Mouse (Mus musculus): ENCODE measurements at regions not wholly inside any gene's neighbourhood (a gene's known extent, or its start where the extent isn't known, plus 50 kb on each side); places are given as distances from the start of the nearest gene placed in this dataset.
A peak's percentile ranks its signal among the peaks of the same experiment; 100 is the strongest.

DNA sequence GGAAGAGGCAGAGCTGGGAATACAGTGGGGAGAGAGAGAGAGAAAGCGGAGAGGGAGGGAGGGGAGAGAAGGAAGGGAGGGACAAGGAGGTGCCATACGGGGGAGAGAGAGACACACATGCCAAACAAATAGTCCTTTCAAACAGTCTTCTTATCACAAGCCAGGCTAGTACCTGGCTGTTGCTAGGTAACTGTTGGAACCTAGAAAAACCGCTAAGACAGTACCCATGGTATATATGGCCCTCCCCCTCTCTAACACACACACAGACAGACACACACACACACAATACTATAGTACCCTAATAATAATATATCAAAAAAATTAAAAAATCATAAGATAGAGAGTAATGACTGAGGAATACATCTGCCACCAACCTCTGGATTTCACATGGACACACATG is 117.4 kb upstream of the Med14 start:
- H3K36me3 ChIP-seq (ENCODE audit: control insufficient read depth, insufficient read depth, low read length) = no peaks in the 10 kb centered on the region
- ATAC-seq (replicated peaks; ENCODE audit: low FRiP score) (no peak), DNase-seq (ENCODE audit: low spot score) (no peak)
- no peak overlapping the region for H3K4me2 ChIP-seq (ENCODE audit: low read depth, low read length, severe bottlenecking)
- no peaks in the 10 kb centered on the region for H3K9me3 ChIP-seq (ENCODE audit: control insufficient read depth, low read length)
- no peak overlapping the region for H3K4me3 ChIP-seq (ENCODE audit: low read depth, low read length)
- 87% methylated on average over 3 of the region's 3 CpGs for WGBS
- no peaks in the 10 kb centered on the region for H3K4me1 ChIP-seq (replicated peaks; ENCODE audit: control insufficient read depth, insufficient read depth, low read length)
- H3K9ac ChIP-seq (ENCODE audit: low read length) = no peak overlapping the region
- H3K27ac ChIP-seq (ENCODE audit: low read depth, low read length) = no peak overlapping the region
- no peaks in the 10 kb centered on the region for H3K27me3 ChIP-seq (ENCODE audit: control insufficient read depth, insufficient read depth, low read length)

DNA sequence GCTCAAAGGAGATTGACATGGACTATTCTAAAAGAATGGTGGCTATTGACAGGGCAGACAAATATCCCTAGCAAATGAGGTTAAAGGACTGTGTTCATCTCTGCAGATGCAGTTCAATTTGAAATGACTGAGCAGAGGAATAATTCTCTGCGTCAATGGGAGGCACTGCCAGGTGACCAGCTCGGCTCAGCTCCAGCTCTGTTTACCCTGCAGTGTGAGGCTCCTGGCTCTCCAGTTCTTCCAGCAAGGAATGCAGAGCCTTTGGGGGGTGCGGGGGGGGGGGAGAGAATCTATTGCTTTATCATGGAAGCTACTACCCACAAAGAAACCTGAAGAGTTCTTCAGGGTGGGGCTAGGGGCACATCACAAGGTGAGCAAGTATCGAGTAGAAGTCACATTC is 115.6 kb upstream of the Med14 start:
- Histone ChIP-seq H3K4me2 (ENCODE audit: low read depth, low read length, severe bottlenecking) (no peak overlapping the region), H3K9ac (ENCODE audit: low read length) (no peak overlapping the region), H3K36me3 (ENCODE audit: control insufficient read depth, insufficient read depth, low read length) (no peaks in the 10 kb centered on the region), H3K27ac (ENCODE audit: low read depth, low read length) (no peak overlapping the region), H3K27me3 (ENCODE audit: control insufficient read depth, insufficient read depth, low read length) (no peaks in the 10 kb centered on the region), H3K4me3 (ENCODE audit: low read depth, low read length) (no peak overlapping the region), H3K9me3 (ENCODE audit: control insufficient read depth, low read length) (no peaks in the 10 kb centered on the region), H3K4me1 (replicated peaks; ENCODE audit: control insufficient read depth, insufficient read depth, low read length) (no peaks in the 10 kb centered on the region)
- DNase-seq (ENCODE audit: low spot score) = no peak
- ATAC-seq (replicated peaks; ENCODE audit: low FRiP score) = no peak
- 20% methylated on average over 4 of the region's 4 CpGs for WGBS

DNA sequence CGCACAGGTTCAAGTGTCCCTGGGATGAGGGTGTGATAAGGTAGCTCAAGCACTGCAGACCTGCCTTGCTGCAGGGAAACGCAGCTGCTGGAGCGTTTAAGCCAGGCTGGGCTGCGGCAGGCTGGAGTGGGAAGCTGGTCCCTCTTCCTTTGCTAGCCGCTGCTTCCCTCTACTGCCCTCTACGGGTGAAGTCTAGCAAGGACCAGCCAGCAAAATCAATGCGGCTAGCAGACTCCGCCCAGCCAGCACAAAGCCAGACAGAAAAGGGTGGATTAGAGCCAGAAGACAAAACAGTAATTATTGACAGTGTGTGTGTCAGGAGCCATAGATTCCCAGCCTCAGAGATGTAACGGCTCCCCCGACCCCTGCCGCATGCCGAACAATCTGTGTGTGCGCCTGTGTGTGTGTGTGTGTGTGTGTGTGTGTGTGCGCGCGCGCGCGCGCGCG is 111.8 kb upstream of the Med14 start:
- ATAC-seq (replicated peaks; ENCODE audit: low FRiP score) = peak; percentile 92

DNA sequence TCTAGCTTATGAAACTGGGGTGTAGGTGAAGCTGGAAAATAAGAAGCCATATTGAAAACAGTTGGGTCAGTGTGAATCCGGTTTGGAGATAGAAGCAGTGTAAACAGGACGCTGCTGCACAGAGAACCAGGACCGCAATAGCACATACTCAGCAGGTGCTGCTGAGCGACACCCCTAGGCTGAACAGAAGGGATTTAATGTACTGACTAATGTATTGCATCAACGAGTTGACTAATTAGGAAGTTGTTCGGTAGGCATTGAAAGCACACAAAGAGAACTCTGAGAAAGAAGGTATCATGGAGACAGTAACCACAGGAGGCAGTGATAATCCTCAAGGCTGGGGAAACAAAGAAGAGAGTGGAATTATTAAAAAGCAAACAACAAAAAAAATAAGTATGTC is 111.4 kb upstream of the Med14 start:
- ATAC-seq (replicated peaks; ENCODE audit: low FRiP score) = peak; percentile 79
- H3K4me1 ChIP-seq (replicated peaks; ENCODE audit: control insufficient read depth, insufficient read depth, low read length) = no peaks in the 10 kb centered on the region
- H3K27me3 ChIP-seq (ENCODE audit: control insufficient read depth, insufficient read depth, low read length) = no peaks in the 10 kb centered on the region
- H3K4me2 ChIP-seq (ENCODE audit: low read depth, low read length, severe bottlenecking) = peak overlapping the region; percentile 31; the same call in 1 of the 2 replicates
- no peaks in the 10 kb centered on the region for H3K9me3 ChIP-seq (ENCODE audit: control insufficient read depth, low read length)
- peak overlapping the region; percentile 91 for H3K27ac ChIP-seq (ENCODE audit: low read depth, low read length)
- 25% methylated on average over 6 of the region's 6 CpGs for WGBS
- H3K36me3 ChIP-seq (ENCODE audit: control insufficient read depth, insufficient read depth, low read length) = no peaks in the 10 kb centered on the region
- no peak for DNase-seq (ENCODE audit: low spot score)
- peak overlapping the region; percentile 41 for H3K9ac ChIP-seq (ENCODE audit: low read length)
- H3K4me3 ChIP-seq (ENCODE audit: low read depth, low read length) = peak overlapping the region; percentile 17; the same call in 1 of the 2 replicates

More for the DNA sequence above, 111.8 kb upstream of the Med14 start:
- 51% methylated on average over 22 of the region's 22 CpGs for WGBS
- peak; percentile 89 for DNase-seq (ENCODE audit: low spot score)
- no peaks in the 10 kb centered on the region for H3K9me3 ChIP-seq (ENCODE audit: control insufficient read depth, low read length)
- no peaks in the 10 kb centered on the region for H3K36me3 ChIP-seq (ENCODE audit: control insufficient read depth, insufficient read depth, low read length)
- H3K4me2 ChIP-seq (ENCODE audit: low read depth, low read length, severe bottlenecking) = peak overlapping the region; percentile 31; the same call in 1 of the 2 replicates
- H3K4me3 ChIP-seq (ENCODE audit: low read depth, low read length) = peak overlapping the region; percentile 17; the same call in 1 of the 2 replicates
- H3K27ac ChIP-seq (ENCODE audit: low read depth, low read length) = peak overlapping the region; percentile 91
- peak overlapping the region; percentile 41 for H3K9ac ChIP-seq (ENCODE audit: low read length)
- H3K27me3 ChIP-seq (ENCODE audit: control insufficient read depth, insufficient read depth, low read length) = no peaks in the 10 kb centered on the region
- no peaks in the 10 kb centered on the region for H3K4me1 ChIP-seq (replicated peaks; ENCODE audit: control insufficient read depth, insufficient read depth, low read length)

DNA sequence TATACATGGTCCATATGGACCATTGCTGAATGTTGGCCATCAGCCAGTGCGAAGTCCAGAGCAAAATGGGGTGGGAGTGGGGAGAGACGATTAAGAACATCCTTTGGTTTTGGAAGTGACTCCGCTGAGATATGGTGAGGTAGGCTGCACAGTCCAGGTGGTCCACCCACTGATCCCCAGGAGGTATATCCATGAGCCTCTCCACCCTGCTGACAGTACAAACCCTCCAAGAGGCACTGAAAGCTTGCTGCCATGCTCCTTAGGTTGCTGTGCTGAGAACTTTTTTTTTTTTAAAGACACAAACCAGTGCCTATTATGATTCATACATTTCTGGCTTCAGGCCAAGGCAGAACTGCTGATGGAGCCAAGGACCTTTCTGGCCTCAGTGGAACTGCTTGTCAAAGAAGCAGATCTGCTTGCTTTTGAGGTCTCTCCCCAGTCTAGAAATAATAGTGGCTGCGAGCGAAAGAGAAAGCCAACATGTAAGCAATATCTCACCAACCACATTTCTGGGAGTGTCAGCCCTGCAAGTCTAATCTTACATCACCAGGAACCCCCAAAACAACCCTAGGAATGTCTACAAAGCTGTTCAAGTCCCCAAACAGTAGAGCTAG is 105.1 kb upstream of the Med14 start:
- no peak overlapping the region for H3K9ac ChIP-seq (ENCODE audit: low read length)
- H3K27ac ChIP-seq (ENCODE audit: low read depth, low read length) = no peak overlapping the region
- no peak overlapping the region for H3K4me3 ChIP-seq (ENCODE audit: low read depth, low read length)
- 90% methylated on average over 5 of the region's 5 CpGs for WGBS
- DNase-seq (ENCODE audit: low spot score) = no peak
- no peaks in the 10 kb centered on the region for H3K36me3 ChIP-seq (ENCODE audit: control insufficient read depth, insufficient read depth, low read length)
- H3K27me3 ChIP-seq (ENCODE audit: control insufficient read depth, insufficient read depth, low read length) = no peaks in the 10 kb centered on the region
- no peaks in the 10 kb centered on the region for H3K4me1 ChIP-seq (replicated peaks; ENCODE audit: control insufficient read depth, insufficient read depth, low read length)
- no peak for ATAC-seq (replicated peaks; ENCODE audit: low FRiP score)
- no peak overlapping the region for H3K4me2 ChIP-seq (ENCODE audit: low read depth, low read length, severe bottlenecking)
- H3K9me3 ChIP-seq (ENCODE audit: control insufficient read depth, low read length) = no peaks in the 10 kb centered on the region

DNA sequence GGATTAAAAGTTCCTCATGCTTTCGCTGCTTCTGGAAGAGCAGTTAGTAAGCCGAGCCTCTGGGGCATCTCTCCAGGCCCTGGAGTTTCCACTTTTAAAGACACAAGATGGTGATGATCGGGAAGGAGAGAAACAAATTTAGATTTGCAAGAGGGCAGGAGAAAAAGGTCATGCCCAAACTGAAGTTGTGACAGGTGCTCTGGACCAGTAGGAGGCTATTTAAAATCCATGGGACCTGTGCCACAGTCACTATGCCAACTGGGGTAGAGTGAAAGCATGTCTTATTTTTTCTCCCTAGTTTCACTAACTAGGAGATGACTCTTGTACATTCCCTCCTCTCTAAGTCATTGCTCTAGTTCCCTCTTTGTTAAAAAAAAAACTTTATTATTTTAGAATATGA is 104.3 kb upstream of the Med14 start:
- ATAC-seq (replicated peaks; ENCODE audit: low FRiP score) (no peak), DNase-seq (ENCODE audit: low spot score) (no peak)
- H3K27ac ChIP-seq (ENCODE audit: low read depth, low read length) = no peak overlapping the region
- H3K4me3 ChIP-seq (ENCODE audit: low read depth, low read length) = no peak overlapping the region
- no peaks in the 10 kb centered on the region for H3K36me3 ChIP-seq (ENCODE audit: control insufficient read depth, insufficient read depth, low read length)
- WGBS = 92% methylated on average over 3 of the region's 3 CpGs
- no peaks in the 10 kb centered on the region for H3K9me3 ChIP-seq (ENCODE audit: control insufficient read depth, low read length)
- H3K9ac ChIP-seq (ENCODE audit: low read length) = no peak overlapping the region
- no peaks in the 10 kb centered on the region for H3K4me1 ChIP-seq (replicated peaks; ENCODE audit: control insufficient read depth, insufficient read depth, low read length)
- no peaks in the 10 kb centered on the region for H3K27me3 ChIP-seq (ENCODE audit: control insufficient read depth, insufficient read depth, low read length)
- H3K4me2 ChIP-seq (ENCODE audit: low read depth, low read length, severe bottlenecking) = no peak overlapping the region

DNA sequence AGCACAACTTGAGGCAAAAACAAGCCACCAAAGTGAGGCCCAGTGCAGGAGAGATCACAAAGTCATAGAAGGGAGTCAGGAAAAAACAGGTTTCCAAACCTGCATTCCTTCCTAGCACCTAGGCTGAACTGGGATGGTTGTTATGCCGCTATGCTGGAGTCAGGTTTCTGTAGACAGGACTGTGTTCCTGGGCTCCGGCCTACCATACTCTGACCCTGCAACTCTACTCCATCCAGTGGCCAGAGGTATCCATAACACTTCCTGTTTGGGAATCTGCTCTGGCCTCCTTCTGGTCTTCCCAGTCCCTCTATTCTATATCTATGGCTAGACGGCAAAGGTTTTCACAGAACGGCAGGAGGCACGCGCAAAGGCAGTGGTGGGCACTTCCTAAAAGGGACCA is 98.3 kb upstream of the Med14 start:
- WGBS = 67% methylated on average over 6 of the region's 6 CpGs
- Histone ChIP-seq H3K4me2 (ENCODE audit: low read depth, low read length, severe bottlenecking) (no peak overlapping the region), H3K4me1 (replicated peaks; ENCODE audit: control insufficient read depth, insufficient read depth, low read length) (no peaks in the 10 kb centered on the region), H3K36me3 (ENCODE audit: control insufficient read depth, insufficient read depth, low read length) (no peaks in the 10 kb centered on the region), H3K9ac (ENCODE audit: low read length) (no peak overlapping the region), H3K9me3 (ENCODE audit: control insufficient read depth, low read length) (no peaks in the 10 kb centered on the region), H3K4me3 (ENCODE audit: low read depth, low read length) (no peak overlapping the region), H3K27ac (ENCODE audit: low read depth, low read length) (peak overlapping the region; percentile 87; the same call in 1 of the 2 replicates), H3K27me3 (ENCODE audit: control insufficient read depth, insufficient read depth, low read length) (no peaks in the 10 kb centered on the region)
- no peak for DNase-seq (ENCODE audit: low spot score)
- no peak for ATAC-seq (replicated peaks; ENCODE audit: low FRiP score)

DNA sequence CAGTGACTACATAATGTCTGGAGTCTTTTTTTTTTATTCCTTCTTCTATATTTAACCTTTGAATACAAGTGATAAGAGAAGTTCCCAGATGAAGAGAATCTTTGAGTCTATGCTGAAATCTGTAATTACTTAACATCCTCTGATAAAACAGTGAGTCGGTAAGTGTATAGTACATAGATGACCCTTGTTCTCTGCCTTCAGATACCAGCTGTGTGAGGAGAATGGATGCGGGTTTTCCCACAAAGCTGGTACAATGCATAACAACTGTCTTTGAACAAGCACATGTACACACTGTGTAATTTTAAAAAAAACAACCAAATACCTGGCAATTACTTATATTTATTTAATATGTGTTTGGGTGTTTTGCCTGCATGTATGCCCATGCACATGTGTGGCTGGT is 96.9 kb upstream of the Med14 start:
- no peak for DNase-seq (ENCODE audit: low spot score)
- no peak overlapping the region for H3K4me3 ChIP-seq (ENCODE audit: low read depth, low read length)
- no peak overlapping the region for H3K4me2 ChIP-seq (ENCODE audit: low read depth, low read length, severe bottlenecking)
- peak; percentile 51; the same call in 1 of the 2 replicates for ATAC-seq (replicated peaks; ENCODE audit: low FRiP score)
- H3K4me1 ChIP-seq (replicated peaks; ENCODE audit: control insufficient read depth, insufficient read depth, low read length) = no peaks in the 10 kb centered on the region
- peak overlapping the region; percentile 87 for H3K27ac ChIP-seq (ENCODE audit: low read depth, low read length)
- no peaks in the 10 kb centered on the region for H3K27me3 ChIP-seq (ENCODE audit: control insufficient read depth, insufficient read depth, low read length)
- H3K36me3 ChIP-seq (ENCODE audit: control insufficient read depth, insufficient read depth, low read length) = no peaks in the 10 kb centered on the region
- no peaks in the 10 kb centered on the region for H3K9me3 ChIP-seq (ENCODE audit: control insufficient read depth, low read length)
- 48% methylated on average over 2 of the region's 2 CpGs for WGBS
- H3K9ac ChIP-seq (ENCODE audit: low read length) = no peak overlapping the region
